Mouse (Mus musculus) lung, embryonic 14.5 days (tissue): Measurements from ENCODE around the gene Chkb. TPM values are rescaled to one million over a fixed set of nuclear protein-coding genes. Genes with fewer than 3 reads are reported as not detected.

Experiments used
- ATAC-seq: fragments of 200-750 bp; cut with Nextera tagmentation; 2 replicates; pipeline ENCODE4 v1.8.0; 2017; ENCODE audit warnings: mild to moderate bottlenecking, moderate TSS enrichment, moderate library complexity; ENCODE audit not compliant: insufficient read depth
- DNase-seq: peaks from one replicate; pipeline ENCODE4 v3.0.0-alpha.2; 2015
- H3K27ac ChIP-seq: fragments of 300-500 bp; sonication (generic); 2 replicates; pipeline ENCODE4 v1.5.1; 2014; ENCODE audit warnings: low read depth, mild to moderate bottlenecking, moderate library complexity
- H3K27me3 ChIP-seq: fragments of 300-500 bp; sonication (generic); 2 replicates; pipeline ENCODE4 v1.6.1; 2014; ENCODE audit warnings: low read length, control low read depth; ENCODE audit not compliant: insufficient read depth
- H3K36me3 ChIP-seq: fragments of 300-500 bp; sonication (generic); 2 replicates; pipeline ENCODE4 v1.6.1; 2014; ENCODE audit warnings: control low read depth; ENCODE audit not compliant: insufficient read depth
- H3K4me1 ChIP-seq: fragments of 300-500 bp; sonication (generic); 2 replicates; pipeline ENCODE4 v1.6.1; 2014; ENCODE audit warnings: antibody characterized with exemption, control low read depth; ENCODE audit not compliant: insufficient read depth
- H3K4me2 ChIP-seq: fragments of 300-500 bp; sonication (generic); 2 replicates; pipeline ENCODE4 v1.6.1; 2014; ENCODE audit warnings: mild to moderate bottlenecking
- H3K4me3 ChIP-seq: fragments of 300-500 bp; sonication (generic); 2 replicates; pipeline ENCODE4 v1.5.1; 2014; ENCODE audit warnings: low read depth, low read length
- H3K9ac ChIP-seq: fragments of 300-500 bp; sonication (generic); 2 replicates; pipeline ENCODE4 v1.6.1; 2014
- H3K9me3 ChIP-seq: fragments of 300-500 bp; sonication (generic); 2 replicates; pipeline ENCODE4 v1.6.1; 2016; ENCODE audit warnings: low read depth, low read length, control low read depth
- CTCF ChIP-seq: IDR thresholded peaks from 2 replicates; pipeline ENCODE4 v1.5.1; 2016; ENCODE audit warnings: antibody characterized with exemption, low read depth
- whole genome bisulfite sequencing: fragments of 180-500 bp; shearing (Covaris S2); extraction: QIAGEN DNeasy Blood & Tissue Kit; methylation state at CpG from one replicate; pipeline ENCODE4 v1.1.7; 2014; 5-methylcytosine and 5-hydroxymethylcytosine counted together
- polyA plus RNA-seq: library from polyadenylated mRNA; unstranded; fragments of >200 nt; fragmentation: Nextera tagmentation; extraction: Ambion mirVana; gene quantifications from 2 replicates; pipeline ENCODE4 v1.2.1, GENCODE M21; 2014

Gene Chkb
- polyA plus RNA-seq, 1 experiment from 2014 or later = 45.9 TPM

GRCm38 (mm10) chr15:89463334-89464235, 33.9 kb upstream of the Chkb start:
- DNase-seq (peak; percentile 48), ATAC-seq (no peak)
- Histone ChIP-seq H3K4me2 (no peak overlapping the region), H3K36me3 (no peaks in the 10 kb centered on the region), H3K4me1 (no peaks in the 10 kb centered on the region), H3K27me3 (no peaks in the 10 kb centered on the region), H3K9me3 (no peaks in the 10 kb centered on the region), H3K4me3 (no peak overlapping the region), H3K27ac (no peak overlapping the region), H3K9ac (no peak overlapping the region)
- WGBS = 45% methylated on average over 5 of the region's 5 CpGs
- peak; percentile 33; the same call in 1 of the 2 replicates for TF ChIP-seq CTCF

- Histone ChIP-seq H3K27ac (no peak overlapping the region), H3K9ac (no peak overlapping the region), H3K4me1 (no peaks in the 10 kb centered on the region), H3K36me3 (no peaks in the 10 kb centered on the region), H3K4me2 (no peak overlapping the region), H3K27me3 (0 out of 2 replicates have a peak, but pooled peaks cover 2% of the 10 kb centered on the region), H3K9me3 (no peaks in the 10 kb centered on the region), H3K4me3 (no peak overlapping the region)
- DNase-seq = no peak
- TF ChIP-seq CTCF = no peak
- no peak for ATAC-seq
- 63% methylated on average over 7 of the region's 7 CpGs for WGBS
Measured at GRCm38 (mm10) chr15:89462176-89462575, 32.5 kb upstream of the Chkb start.

DNA sequence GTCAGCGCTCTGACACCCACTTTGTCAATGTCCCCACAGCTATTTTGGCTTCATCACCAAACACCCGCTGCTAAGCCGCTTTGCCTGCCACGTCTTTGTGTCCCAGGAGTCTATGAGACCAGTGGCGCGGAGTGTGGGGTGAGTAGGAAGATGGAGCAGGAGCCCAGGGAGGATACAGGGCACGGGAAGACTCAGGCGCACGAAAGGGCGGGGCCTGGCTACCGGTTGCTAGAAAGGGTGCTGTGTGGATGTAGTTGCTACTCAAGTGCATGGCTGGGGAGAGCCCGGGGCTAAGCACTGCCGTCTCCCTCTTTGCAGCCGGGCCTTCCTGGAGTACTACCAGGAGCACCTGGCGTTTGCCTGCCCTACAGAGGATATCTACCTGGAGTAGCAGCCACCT, 31.6 kb upstream of the Chkb start:
- TF ChIP-seq CTCF = no peak
- WGBS = 63% methylated on average over 15 of the region's 15 CpGs
- Histone ChIP-seq H3K36me3 (no peaks in the 10 kb centered on the region), H3K27ac (no peak overlapping the region), H3K9me3 (no peaks in the 10 kb centered on the region), H3K4me2 (no peak overlapping the region), H3K9ac (no peak overlapping the region), H3K27me3 (0 out of 2 replicates have a peak, but pooled peaks cover 5% of the 10 kb centered on the region), H3K4me1 (no peaks in the 10 kb centered on the region), H3K4me3 (no peak overlapping the region)
- ATAC-seq (no peak), DNase-seq (no peak)

- no peak for TF ChIP-seq CTCF
- no peaks in the 10 kb centered on the region for H3K36me3 ChIP-seq
- H3K9ac ChIP-seq = no peak overlapping the region
- ATAC-seq = no peak
- no peaks in the 10 kb centered on the region for H3K4me1 ChIP-seq
- H3K27me3 ChIP-seq = 0 out of 2 replicates have a peak, but pooled peaks cover 5% of the 10 kb centered on the region
- DNase-seq = no peak
- H3K27ac ChIP-seq = no peak overlapping the region
- no peak overlapping the region for H3K4me3 ChIP-seq
- WGBS = 61% methylated on average over 10 of the region's 10 CpGs
- H3K4me2 ChIP-seq = no peak overlapping the region
- no peaks in the 10 kb centered on the region for H3K9me3 ChIP-seq
Measured at GRCm38 (mm10) chr15:89460298-89460697, 30.6 kb upstream of the Chkb start.

DNA sequence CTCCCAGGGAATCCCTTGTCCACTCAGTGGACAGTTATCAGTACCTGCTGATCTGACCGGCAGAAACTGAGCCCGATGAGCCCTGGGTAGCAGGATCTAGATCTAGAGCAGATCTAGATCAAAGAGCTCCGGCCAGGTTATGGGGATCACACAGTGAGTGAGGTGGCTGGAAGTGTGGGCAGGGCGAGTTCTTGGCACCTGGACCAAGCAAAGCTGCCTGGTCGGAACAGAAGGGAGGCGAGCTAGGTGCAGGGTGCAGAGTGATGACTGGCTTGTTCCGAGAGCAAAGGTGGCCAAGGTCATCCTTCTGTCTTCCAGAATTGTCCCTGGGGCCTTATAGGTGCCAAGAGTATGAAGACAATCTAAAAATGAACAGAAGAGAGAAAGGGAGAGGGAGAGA, 30.1 kb upstream of the Chkb start:
- no peaks in the 10 kb centered on the region for H3K36me3 ChIP-seq
- 0 out of 2 replicates have a peak, but pooled peaks cover 9% of the 10 kb centered on the region for H3K27me3 ChIP-seq
- no peak for TF ChIP-seq CTCF
- H3K9me3 ChIP-seq = no peaks in the 10 kb centered on the region
- ATAC-seq = no peak
- DNase-seq = no peak
- 77% methylated on average over 7 of the region's 7 CpGs for WGBS
- no peak overlapping the region for H3K27ac ChIP-seq
- H3K9ac ChIP-seq = no peak overlapping the region
- no peak overlapping the region for H3K4me3 ChIP-seq
- H3K4me1 ChIP-seq = no peaks in the 10 kb centered on the region
- no peak overlapping the region for H3K4me2 ChIP-seq

DNA sequence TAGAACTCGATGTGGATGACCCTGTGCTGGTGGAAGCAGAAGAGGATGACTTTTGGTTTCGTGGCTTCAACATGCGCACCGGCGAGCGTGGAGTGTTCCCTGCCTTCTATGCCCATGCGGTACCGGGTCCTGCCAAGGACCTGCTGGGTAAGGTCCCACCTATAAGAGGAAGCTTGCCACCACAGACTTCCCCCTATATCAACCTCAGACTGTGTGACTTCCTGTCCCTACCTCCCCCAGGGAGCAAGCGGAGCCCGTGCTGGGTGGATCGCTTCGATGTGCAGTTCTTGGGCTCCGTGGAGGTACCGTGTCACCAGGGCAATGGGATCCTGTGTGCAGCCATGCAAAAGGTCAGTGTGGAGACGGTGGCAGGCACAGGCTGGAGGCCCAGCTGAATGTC, 29.2 kb upstream of the Chkb start:
- no peaks in the 10 kb centered on the region for H3K36me3 ChIP-seq
- TF ChIP-seq CTCF = no peak
- H3K4me3 ChIP-seq = no peak overlapping the region
- peaks cover 18% of the 10 kb centered on the region for H3K27me3 ChIP-seq
- no peak overlapping the region for H3K4me2 ChIP-seq
- no peaks in the 10 kb centered on the region for H3K4me1 ChIP-seq
- ATAC-seq = no peak
- H3K9me3 ChIP-seq = no peaks in the 10 kb centered on the region
- no peak for DNase-seq
- H3K27ac ChIP-seq = no peak overlapping the region
- no peak overlapping the region for H3K9ac ChIP-seq
- 91% methylated on average over 15 of the region's 15 CpGs for WGBS

- 72% methylated on average over 6 of the region's 6 CpGs for WGBS
- DNase-seq = no peak
Measured at GRCm38 (mm10) chr15:89455642-89456041, 25.9 kb upstream of the Chkb start.

More at GRCm38 (mm10) chr15:89455642-89456041, 25.9 kb upstream of the Chkb start:
- Histone ChIP-seq H3K36me3 (no peaks in the 10 kb centered on the region), H3K27me3 (peaks cover 27% of the 10 kb centered on the region), H3K4me1 (no peaks in the 10 kb centered on the region), H3K27ac (no peak overlapping the region), H3K4me3 (no peak overlapping the region), H3K4me2 (no peak overlapping the region), H3K9me3 (no peaks in the 10 kb centered on the region), H3K9ac (no peak overlapping the region)
- no peak for TF ChIP-seq CTCF
- no peak for ATAC-seq
